Mouse (Mus musculus) embryo, embryonic 11 days (tissue): Measurements from ENCODE around the gene Uvrag.
A peak's percentile ranks its signal among the peaks of the same experiment; 100 is the strongest.

ENCODE experiments used
- DNase-seq: peaks from one replicate; pipeline ENCODE4 v3.0.0-alpha.2; 2015

Uvrag gene

DNA sequence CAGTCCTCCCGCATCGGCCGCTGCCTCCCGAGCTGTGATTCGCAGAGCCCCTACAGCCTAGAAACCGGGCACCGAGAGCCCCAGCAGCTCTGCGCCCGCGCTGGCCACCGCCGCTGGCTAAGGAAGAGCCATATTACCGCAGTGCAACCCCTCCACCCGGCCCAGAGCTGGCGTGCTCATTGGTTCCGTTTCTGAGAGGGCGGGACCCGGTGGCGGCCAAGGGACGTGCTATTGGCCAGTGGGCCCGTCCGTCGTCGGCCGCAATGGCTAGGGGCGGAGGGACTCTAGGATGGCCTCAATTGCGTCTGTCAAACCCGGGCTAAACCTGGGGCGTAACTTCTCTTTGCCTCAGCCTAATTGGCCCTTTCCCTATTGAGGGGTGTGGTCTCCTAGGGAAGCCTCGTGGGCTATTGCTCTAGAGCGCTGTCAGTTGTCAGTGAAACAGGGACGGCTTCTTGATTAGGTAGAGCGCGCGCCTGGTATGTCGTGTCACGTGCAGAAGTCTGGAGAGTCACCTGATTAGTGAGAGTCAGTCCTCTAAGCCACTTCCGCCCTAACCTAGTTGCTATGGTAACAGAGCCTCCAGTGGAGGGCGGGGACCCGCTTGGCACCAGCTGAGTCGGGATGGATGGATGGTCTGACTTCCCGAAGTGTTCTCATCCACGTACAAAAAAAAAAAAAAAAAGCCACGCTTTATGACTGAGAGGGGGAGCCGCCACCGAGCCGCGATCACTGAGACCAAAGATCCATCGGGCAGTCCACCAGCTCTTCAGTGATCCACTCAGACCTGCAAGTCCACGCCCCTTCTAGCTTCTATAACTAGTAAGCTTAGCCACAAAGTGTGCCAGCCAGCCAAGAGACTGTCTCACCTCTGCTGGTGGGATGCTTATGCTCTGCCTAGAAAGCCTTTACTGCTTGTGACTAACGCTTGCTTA lies at the start of gene Uvrag:
Uvrag (minus strand) TSS at position 158 of the 935 bp plus-strand sequence.
- DNase-seq = peak; percentile 98

DNA sequence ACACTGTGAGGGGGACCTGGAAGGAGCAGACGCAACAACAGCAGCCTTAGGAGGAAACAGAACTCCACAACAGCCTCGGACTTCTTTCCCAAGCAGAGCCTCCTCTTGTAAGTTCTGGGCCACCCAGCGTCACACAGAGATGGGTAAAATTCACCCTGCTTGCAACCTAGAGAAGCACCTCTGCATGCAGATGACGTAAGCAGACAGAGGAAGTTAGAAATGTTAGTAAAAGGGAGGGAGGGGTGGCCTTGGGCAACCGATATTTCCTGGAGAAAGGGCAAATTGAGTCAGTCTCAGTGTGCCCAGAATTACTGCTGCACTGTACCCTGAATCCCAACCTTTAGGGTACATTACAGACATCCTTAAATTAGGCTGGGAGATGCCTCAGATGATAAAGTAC lies 48.9 kb upstream of the Uvrag start:
- no peak for DNase-seq

- DNase-seq = no peak
Observed at GRCm38 (mm10) chr7:99188630-99189029, 47.7 kb upstream of the Uvrag start.

DNA sequence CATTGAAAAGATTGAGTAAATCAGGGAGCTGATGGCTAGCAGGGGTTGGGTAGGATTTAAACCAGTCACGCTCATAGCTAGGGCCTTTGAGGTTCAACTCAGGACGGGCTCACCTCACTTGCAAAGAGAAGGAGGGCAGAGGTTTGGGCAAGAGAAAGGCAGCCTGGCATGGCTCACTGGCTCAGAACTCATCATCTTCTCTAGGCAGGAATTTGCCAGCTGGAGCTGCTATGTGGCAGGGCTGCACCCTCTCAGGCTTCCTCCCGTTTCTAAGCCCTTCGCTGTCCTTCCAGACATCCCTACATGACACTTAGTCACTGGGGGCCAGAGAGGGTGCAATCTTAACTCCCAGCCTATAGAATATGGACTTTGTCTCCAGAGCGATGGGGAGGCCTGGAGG lies 46.5 kb upstream of the Uvrag start:
- no peak for DNase-seq

- no peak for DNase-seq
Observed at GRCm38 (mm10) chr7:99185405-99185804, 44.5 kb upstream of the Uvrag start.

DNA sequence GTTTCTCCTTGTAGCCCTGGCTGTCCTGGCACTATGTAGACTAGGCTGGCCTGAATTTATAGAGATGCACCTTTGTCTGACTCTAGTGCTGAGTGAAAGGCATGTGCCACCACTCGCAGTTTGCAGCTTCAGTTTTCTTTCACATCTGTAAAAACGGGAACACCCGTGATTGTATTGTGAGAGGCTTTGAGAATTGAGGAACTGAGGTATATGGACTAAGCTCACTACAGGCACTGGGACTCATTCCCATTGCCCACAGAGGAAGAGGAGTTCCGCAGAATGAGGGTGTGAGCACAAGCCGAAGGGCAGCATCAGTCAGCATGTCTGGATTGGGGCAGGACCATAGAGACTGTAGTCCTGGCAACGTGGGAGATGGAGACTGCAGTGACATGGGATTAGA lies 42.8 kb upstream of the Uvrag start:
- no peak for DNase-seq

- DNase-seq = peak; percentile 94
Observed at GRCm38 (mm10) chr7:99182432-99183172, 41.7 kb upstream of the Uvrag start, which contains the start of gene Dgat2. Dgat2 (minus strand) TSS chr7:99182719.

DNA sequence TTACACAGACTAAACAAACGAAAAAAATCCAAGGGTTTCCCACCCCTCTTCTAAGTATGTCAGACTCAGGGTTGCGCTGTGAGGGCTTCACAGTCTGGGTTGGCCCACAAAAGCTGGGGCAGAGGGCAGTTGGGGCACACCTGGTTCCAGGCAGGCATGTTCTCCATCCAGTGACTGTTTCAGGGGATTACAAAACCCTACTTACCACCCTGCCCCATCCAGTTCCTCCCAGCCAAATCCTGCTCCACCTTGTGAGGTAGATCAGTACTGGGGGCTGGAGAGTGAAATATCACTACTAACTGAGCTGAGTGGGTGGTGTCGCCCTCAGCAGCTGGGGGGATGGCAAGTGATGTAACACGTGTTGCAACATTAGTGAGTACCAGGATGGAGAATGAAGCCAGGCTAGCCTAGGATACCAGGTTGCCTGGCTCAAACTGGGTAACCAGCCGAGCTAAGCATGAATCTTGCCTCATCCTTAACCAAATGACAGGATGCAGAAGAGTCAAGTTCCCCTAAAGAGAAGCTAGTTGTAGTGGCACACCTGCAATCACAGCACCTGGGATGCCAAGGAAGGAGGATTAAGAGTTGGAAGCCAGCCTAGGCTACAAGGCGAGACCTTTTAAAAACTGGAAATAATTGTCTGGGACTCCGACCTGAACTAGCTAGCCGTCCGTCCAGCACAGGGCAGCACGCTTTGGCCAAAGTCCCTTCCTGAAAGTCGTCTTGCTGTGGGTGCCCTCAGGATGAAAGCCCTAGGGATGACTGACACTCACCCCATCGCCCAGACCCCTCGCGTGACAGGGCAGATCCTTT lies 40.9 kb upstream of the Uvrag start:
- DNase-seq = no peak

GRCm38 (mm10) chr7:99180162-99180561 lies 39.2 kb upstream of the Uvrag start:
- DNase-seq = no peak

GRCm38 (mm10) chr7:99179271-99179670 lies 38.3 kb upstream of the Uvrag start:
- DNase-seq = no peak

- DNase-seq = no peak
Observed at GRCm38 (mm10) chr7:99177386-99177785, 36.4 kb upstream of the Uvrag start.

DNA sequence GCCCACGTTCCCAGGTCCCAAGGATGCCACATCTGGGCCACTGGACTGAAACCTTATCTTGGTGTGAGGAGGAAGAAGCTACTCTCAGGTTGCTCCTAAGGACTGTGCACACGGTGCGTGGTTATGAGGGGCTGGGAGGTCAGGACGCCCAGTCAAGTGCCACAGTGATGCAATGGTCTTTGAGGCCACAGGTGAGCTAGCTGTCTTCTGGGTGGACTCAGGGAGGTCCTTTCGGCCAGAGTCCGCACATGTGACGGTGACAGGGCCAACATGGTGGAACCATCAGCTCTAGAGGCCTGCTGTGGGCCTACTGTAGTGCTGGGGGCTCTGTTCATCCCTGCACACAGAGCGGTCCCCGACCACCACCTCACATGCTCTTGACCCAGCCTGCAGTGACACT lies 34.7 kb upstream of the Uvrag start:
- DNase-seq = no peak

- DNase-seq = no peak
Observed at GRCm38 (mm10) chr7:99175118-99175517, 34.2 kb upstream of the Uvrag start.

DNA sequence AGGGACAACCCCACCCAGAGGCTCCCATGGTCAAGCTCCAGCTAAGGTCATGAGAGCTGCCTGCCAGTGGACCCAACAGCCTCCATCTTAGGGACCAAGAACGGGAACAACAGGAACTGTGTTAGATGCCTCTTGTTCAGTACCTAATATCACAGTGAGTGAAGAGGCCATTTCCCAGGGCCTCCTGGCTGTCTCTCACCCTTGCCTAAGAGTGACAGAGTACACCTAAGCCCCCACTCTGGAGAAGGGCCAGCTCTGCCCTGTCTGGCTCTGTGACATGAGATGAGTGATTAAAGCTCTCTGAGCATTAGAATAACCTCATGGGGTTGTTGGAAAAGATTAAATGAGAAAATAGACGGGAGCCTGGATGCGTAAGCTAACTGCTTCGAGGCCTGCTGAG lies 33.1 kb upstream of the Uvrag start:
- DNase-seq = no peak

DNA sequence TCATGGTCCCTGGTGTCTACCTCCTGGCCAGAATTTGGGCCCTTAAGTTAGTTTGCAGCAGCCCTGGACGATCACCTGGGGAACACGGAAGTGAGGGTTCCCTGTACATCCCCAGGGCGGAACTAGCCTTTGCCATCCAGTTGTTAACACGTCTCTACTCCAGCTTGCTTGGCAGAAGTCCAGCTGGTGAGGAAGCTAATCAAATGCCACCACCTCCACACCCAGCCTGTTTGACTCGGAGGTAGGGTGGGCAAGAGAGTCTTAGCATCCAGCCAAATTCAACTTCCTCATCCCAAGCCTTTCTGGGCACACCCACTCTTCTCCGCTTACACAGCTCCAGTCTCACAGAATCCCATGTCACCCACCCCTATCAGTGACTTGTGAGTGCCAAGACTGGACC lies 32.0 kb upstream of the Uvrag start:
- no peak for DNase-seq

DNA sequence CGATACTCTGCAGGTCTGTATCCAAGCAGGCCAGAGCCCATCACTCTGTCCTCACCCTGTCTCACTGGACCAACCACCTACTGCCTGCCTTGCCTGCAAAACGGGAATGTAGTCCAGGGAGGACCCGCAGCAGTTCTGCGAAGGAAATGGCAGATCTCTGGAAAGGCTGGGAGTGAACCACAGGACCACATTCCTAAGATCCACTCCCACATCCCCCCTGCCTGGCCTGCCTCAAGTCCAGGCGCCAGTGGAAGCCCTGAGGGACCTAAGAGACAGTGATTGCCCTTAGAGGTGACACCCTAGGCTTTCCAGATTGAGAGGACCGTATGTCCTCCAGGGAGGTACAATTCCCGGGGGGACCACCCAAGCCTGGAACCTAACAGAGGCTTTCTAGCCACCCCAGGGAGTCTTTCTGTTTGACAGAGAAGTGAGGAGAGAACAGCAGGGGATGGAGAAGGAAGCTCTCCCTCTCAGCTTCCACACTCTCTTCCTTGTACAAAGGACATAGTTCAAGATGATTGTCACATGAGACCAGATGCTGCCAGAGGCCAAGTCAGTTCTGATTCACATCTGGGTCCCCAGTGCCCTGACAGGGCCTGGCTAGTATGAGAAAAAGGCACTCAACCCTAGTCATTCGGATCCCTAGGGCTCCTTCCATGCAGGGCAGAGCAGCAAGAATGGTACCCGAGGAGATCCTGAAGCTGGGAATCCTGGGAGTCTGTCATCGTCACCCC lies 31.0 kb upstream of the Uvrag start:
- no peak for DNase-seq

GRCm38 (mm10) chr7:99170519-99170918 lies 29.6 kb upstream of the Uvrag start:
- DNase-seq = no peak

DNA sequence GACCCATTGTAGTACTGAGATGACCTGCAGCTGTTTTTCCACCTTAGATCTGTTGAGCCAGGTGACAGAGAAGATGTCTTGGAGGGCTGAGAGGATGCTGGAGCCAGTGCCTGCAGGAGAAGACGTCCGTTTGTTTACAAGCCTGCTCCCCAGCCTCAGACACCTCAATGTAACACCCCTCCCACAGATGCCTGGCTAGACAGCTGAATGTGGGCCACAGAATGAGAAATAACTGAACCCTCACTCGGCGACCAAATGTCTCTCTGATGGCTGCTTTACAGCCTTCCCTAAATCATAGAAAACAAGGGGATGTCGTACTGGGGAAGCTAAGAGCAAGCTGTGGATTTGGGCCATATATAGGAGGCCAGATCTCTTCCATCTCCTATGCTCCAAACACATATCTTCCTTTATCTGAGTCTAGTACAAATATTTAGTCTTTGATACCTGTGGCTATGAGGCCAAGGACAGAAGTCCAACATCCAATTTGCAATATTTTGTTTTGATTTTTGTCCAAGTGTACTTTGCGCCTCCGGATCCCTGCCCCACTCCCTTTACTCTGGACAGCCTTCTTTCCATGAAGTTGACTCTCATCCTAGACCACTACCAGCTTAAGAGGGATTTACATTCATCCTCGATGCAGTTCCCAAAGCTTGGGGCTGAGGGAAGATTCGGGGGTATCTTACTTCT lies 28.9 kb upstream of the Uvrag start:
- DNase-seq = no peak

DNA sequence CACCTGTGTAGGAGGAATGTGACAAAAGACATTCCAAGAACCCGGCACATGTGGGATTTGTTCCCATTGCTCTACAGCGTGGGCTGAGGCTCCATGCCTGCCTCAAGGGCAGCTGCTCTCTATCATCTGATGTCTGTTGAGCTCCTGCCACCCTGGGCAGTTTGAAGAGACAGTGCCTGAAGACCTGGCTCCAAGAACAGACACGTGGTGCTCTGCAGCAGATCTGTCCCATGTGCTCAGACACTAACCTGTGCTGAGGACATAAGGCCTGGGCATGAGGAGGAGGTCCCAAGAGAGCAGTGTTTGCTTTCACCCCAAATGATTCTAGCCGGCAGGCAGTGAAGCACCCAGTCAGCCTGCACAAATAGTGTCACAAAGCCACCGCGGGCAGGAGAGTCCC lies 27.8 kb upstream of the Uvrag start:
- DNase-seq = no peak

- DNase-seq = no peak
Observed at GRCm38 (mm10) chr7:99167939-99168338, 27.0 kb upstream of the Uvrag start.

DNA sequence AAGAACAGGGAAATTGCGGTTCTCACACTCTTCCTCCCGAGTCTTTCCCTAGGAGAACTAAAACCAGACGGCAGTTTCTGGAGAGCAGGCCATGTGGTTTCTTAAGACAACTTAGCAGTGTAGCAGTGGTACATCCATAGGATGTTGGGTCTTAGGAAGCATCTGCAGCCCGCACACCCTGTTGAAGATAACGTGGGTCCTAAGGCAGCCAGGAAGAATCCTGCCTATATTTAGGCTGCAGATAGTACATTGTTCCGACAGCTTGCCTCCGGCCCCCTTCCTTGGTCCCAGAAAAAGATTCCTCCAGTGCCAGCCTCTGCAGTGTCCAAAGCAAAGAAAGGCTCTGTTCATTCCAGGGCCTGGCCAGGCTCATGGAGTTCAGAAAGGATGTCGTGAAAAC lies 25.2 kb upstream of the Uvrag start:
- DNase-seq = no peak

DNA sequence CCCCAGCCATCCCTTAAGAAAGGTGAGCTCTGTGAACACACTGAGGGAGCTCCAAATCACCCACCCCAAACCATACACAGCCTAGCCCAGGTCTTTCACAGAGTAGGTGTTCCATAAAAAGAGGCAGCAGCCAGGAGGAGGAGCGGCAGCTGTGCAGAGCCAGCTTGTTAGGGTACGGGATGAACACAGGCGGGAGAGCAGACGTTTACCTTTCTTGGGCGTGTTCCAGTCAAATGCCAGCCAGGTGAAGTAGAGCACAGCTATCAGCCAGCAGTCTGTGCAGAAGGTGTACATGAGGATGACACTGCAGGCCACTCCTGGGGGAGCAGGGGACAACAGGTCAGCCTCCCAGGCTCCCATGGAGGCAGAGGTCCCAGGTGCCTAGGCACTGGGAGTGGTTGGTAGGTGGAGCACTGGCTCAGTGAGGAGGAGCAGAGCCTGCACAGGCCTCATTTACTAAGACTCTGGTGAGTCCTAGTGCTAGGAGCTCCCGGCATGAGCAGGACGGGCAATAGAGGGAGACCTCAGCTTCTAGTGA lies 24.0 kb upstream of the Uvrag start:
- no peak for DNase-seq
